Mouse (Mus musculus) E14TG2a.4 (cell line): ENCODE results near the gene Heatr5b.

ENCODE experiments used
- CTCF ChIP-seq: conservative IDR thresholded peaks from 2 replicates; pipeline ENCODE4 v1.5.1; 2014; ENCODE audit warnings: low read length
- NANOG ChIP-seq: IDR thresholded peaks from 2 replicates; pipeline ENCODE4 v1.6.1; 2014; ENCODE audit warnings: borderline replicate concordance, low read length, mixed read lengths

DNA sequence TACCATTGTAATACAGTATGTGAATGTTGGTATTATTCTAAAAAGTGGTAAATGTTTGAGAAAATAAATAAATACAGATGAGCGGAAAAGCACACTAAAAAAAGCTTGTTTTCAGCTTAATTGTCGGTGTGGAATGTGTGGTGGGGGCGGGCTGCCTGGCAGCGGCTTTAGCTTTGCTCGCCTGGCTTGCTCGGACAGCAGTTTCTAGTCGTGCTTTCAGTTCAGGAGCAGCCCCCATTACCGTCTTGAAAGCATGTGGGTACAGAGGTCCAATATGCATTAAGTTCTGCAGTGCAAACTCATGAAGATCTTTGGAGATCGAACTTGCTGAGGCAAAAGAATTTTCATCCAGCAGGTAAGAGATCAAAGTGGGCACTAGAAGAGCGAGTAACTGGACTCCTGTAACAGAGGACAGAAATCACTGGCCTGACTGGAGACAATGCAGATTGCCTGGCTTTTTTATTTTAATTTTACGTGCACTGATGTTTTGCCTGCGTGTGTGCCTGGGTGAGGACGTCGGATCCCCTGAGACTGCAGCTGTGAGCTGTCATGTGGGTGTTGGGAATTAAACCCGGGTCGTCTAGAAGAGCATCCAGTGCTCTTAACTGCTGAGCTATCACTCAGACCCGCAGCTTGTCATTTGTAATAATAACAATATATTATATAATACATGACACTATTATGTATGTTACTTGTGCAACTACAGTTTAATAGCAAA lies 82.1 kb downstream of the Heatr5b start:
- TF ChIP-seq CTCF, result no peak
- no peak for TF ChIP-seq NANOG
